Mouse (Mus musculus) layer of hippocampus, postnatal 10 days (tissue): ENCODE results near the gene Ghrh. TPM values are rescaled to one million over a fixed set of nuclear protein-coding genes. Genes with fewer than 3 reads are reported as not detected.

Experiments
- DNase-seq, 2 experiments: peaks; one replicate each; pipeline ENCODE4 v3.0.0; 2021; ENCODE audit warnings: low spot score in 2 of 2
- total RNA-seq, 2 experiments: library from RNA; stranded (reverse); gene quantifications; 2 replicates each; pipeline ENCODE4 v1.2.3; 2021

Ghrh gene
- total RNA-seq, 2 experiments from 2014 or later, result not detected

DNA sequence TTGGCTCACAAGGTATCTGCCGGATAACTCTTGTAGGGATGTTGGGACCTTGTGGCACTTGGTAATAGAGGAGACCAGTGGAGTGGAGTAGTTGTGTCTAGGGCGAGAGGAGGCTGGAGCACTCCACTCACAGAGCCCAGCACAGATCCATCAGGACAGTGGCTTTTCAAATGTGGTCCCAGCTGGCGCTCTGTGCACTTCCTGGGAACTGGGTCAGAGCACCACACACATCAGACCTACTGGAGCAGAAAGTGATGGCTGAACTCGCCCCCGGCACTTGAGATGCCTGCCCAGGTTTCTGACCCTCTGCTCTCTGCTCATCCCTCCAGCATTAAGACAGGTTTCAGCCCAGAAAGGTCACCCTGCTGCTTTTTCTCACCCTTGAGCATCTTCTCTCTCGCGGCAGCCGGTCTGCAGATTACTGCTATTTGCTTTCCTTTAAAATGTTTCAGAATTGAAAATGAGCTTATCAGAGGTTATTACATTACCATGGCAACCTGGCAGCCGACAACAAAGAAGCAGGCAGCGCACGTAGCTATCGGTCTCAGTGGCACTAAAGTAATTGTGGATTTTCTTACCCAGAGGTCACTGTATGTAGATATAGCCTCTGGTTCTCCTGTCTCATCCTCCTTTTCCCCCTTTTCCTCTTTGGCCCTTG, 1.9 kb upstream of the Ghrh start:
- peak; percentile 29 to 38 for DNase-seq

DNA sequence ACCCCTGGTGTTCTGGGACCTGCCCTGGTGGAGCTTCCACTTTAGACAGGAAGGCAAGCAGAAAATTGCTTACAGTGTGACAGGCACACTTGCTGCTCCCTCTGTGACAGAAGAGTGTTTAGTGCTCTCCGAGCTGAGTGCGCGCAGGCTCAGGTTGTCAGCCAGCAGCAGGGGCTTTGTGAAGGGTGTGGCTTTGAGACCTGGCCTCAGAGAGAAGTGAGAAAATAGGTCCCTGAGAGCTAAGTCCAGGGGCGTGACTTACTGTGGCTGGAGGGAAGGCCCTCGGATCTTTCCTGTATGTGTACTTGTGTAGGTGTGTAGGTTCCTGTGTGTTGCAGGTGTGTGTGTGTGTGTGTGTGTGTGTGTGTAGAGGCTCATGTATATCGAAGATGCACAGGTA, 4.0 kb downstream of the Ghrh start:
- no peak for DNase-seq

DNA sequence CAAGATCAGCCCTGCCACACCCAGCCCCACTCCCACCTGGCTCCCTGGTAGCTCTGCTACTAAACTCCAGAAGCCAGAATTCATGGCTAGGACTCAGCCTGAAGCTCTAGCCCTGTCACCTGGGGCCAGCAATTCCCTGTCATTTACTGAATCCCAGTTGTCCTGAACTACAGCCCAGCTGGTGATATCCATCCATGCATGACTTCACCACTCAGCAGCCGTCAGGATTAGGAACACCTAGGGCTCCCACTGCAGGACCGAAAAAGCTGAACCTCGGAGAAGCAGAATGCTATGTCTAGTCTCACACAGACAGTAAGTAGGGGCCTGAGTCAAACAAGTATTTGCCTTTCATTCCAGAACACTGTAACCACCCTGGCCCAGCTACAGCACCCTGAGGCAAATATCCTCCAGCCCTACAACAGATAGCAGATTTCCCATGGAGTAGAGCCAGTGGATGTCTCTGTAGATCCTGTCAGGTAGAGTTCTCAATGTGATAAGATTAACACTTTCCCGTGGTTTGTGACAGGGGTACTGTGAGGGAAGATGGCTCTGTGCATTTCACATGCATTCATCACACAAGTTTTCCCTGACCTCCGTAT, 4.9 kb downstream of the Ghrh start:
- DNase-seq, result no peak

DNA sequence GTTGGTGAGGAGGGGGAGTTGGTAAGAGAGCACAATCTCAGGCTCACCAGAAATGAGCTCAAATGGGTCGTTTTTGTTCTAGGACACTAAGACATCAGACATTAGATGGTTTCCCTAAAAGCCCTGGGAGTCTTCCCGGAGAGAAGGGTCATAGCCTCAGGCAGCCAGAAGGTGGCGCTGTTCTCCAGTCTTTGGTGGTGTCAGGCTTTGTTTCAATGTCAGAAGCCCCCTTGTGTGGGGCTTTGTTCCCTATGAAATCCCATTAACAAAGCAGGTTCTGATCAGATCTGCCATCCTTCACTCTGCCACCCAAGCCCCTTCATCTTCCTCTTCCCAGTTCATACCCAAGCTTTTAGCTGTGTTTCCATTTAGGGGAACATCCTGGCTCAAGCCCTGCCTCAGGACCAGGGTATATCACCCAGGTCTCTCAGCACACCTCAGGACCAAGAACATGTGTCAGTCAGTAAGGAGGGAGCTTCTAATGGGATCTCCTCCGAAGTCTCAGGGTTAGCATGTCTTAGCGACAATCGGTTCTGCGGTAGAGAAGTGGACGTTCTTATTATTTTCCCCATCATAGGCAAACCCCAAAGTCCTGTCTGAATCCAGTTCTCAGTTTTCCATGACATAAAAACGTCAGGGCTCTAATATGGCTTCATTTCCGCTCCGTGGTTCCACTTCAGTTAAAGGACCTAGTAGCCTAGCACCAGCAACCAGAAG, 5.6 kb downstream of the Ghrh start:
- DNase-seq, result peak; percentile 95

DNA sequence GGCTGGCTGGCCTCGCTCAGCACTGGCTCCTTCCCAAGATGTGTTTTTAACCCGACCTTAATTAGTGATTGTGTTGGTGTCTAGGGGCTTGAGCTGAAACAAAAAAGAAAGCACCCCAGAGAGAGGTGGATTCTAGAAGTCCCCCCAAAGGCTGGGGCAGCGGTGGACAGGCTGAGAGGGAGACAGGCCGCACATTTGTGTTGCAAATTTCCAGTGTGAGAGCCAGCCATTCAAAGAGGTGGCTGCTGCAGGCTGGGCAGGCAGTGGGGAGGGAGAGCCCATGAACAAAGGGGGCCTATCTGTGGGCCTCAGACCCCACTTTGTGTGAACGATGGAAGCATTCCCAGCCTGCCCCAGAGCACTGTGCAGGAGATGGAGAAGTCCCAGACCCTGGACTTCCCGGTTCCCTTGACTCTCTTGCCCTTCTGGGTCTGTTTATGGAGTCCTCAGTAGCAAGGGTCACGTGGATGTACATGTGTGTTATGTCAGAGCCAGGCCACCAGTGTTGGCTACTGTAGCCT, 7.0 kb downstream of the Ghrh start:
- DNase-seq, result peak; percentile 57 to 70

DNA sequence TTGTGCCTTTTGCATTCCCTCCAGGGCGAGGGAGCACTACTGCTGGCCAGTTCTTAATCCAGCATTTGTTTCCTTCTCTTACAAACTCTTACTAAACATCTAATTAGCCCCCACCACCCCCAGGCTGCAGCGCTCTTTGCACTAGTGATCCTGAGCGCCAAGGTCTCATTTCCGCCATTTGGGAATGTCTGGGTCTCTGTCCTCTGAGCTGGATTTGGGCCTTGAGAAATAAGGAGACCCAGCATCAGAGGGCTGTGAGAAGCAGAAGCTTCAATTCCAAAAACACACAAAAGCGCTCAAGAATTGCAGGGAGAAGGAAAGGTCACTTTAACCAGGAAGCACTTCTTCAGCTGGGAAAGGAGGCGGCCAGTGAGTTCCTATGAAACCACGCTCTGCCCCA, 7.8 kb downstream of the Ghrh start:
- no peak for DNase-seq

DNA sequence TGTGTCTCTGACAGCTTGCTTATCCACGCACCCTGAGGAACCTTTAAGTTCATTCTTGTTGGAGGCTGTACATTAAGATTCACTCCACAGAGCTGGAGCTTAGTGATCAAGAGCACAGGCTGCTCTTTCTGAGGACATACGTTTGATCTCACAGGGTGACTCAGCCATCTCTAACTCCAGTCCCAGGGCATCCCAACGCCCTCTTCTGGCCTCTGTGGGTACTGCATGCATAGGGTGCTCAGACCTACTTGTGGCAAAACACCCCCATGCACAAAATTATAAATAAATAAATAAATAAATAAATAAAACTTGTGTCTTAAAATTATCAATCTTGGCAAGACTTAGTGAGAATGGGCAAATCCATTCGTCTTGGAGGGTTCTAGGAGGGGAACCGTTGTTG, 8.6 kb downstream of the Ghrh start:
- DNase-seq, result peak; percentile 79 to 83

DNA sequence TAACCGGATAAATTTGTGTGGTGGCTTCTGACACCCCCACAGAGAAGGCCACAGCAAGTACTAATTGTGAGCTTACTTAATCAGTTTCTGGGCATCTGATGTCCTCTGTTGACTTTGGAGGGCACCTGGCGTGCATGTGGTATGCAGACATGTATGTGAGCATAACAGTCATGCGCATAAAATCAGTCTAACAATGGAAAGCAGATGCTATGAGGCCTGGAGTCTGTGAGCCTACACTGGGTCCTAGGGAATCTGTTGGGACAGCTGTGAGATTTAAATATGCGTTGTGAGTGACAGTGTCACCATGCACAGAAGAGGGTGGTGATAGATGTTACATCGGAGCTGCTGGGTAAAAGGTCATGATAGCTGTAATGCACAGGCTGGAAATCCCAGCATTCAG, 15.2 kb downstream of the Ghrh start:
- no peak for DNase-seq

DNA sequence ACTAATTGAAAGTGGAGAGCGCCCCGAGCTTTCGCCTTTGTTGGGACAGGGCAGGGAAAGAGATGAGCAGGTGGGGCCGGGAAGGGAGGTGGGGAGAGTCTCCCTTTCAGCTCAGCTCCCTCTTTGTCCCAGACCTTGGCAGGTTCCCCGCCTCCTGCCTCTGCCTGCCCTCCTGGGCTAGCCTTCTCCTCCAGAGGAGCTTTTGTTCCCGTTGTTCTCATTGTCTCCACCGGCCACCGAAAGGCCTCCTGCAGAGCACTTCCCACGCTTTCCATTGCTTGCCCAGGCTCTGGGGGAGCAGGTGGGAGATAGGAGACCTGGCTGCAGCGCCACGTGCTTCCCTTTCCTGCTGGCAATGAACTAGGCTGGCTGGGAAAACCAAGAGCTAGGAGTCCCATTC, 18.7 kb downstream of the Ghrh start:
- DNase-seq, result no peak

DNA sequence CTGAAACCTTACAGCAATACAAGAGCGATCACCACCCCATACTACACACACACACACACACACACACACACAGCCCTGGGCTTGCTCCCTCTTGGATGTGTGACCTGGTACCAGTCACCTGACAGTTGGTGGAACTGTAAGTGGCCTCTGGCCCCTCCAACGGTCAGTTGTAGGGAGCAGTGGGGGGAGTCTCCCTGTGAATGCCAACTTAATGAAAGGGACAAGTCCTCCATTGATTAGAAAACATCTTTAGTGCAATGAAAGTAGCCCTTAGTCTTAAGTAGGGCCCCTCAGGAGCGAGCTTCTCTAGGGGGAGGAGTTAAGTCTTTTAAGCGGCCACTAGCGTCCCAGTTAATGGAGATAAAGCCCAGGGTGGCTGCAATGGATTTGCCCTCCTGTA, 19.2 kb downstream of the Ghrh start:
- no peak for DNase-seq

DNA sequence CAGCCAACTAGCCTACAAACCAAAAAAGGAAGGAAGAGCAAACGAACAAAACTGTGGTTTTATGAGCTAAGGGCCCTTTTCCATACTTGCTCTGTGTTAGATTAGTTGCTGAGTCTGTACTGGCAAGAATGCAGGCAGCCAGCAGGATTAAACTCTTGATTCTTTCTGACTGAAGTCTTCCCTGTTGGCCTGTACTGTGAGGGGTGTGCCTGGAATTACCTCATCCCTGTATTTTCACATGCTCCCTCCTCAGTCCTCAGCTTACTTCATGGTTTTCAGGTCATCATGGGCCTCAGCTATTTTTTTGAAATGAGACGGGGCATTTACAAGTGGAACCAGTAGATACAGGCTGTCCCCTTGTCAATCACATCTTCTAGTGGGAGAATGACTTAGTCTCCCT, 22.1 kb downstream of the Ghrh start:
- no peak for DNase-seq

DNA sequence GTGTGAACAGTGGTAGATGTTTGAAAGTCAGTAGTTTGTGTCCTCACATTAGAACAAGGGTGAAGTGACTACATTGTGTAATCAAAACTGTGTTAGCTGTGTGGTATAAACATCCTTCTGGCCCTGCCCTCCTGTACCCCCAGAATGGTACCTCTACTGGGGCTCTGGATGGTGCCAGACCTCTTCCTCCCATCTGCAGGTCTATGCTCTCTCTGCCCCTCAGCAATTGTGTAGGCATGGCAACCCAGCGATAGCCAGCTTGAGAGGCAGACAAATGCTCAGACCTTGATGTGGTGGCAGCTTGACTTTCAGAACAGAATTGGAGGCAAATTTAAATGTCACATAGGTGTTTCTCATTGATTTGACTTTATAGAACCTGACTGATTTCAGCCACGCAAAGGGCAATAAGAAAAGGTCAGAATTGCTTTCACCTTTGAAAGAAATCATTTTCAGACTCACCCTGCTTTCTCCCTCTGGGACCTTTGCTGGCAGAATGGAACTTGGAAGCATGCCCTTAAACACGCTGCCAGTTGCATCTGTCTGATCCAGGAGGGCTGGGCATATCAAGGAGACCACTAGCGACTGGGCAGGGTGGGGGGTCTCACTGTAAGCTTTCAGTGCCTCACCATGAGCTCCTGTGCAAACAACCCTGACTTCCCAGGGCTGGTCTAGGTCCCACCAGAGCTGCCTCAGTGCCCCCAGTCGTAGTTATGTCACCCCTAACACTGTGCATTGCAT, 25.1 kb downstream of the Ghrh start:
- peak; percentile 31 to 49 for DNase-seq

DNA sequence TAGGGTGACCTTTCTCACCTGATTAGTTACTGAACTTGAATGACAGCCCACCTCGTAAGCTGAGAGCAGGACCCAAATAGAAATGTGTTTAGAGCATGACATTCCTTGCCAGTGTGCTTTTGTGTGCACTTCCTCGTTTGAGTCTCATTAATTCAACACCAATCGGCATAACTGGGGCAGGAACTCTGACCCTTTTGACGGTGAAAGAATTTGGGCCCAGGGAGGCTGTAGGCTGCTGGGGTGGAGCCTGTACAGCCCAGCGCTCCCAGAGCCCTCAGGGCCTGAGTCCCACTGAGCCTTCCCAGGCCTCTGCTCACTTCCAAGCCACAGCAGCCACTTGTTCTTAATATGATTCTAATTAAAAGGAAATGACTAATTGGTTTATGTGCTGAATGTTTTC, 26.4 kb downstream of the Ghrh start:
- DNase-seq, result no peak

DNA sequence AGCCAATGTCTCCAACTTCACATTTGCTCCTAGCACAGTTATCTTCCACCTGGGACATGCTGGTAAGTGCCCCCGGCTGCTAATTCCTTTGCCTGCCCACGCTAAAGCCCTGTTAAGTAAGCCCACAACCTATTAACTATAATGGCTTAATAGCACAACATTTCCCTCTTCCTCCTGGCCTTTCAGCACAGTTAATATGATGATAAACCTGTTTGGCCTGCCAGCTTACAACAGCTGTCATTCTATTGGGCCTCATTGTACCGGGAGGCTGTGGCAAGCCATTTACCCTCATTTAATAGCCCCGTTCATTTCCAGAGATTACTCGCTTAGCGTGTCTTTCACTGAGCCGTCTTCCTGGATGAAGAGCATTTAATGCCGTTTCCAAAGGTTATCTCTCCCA, 27.2 kb downstream of the Ghrh start:
- DNase-seq, result no peak

DNA sequence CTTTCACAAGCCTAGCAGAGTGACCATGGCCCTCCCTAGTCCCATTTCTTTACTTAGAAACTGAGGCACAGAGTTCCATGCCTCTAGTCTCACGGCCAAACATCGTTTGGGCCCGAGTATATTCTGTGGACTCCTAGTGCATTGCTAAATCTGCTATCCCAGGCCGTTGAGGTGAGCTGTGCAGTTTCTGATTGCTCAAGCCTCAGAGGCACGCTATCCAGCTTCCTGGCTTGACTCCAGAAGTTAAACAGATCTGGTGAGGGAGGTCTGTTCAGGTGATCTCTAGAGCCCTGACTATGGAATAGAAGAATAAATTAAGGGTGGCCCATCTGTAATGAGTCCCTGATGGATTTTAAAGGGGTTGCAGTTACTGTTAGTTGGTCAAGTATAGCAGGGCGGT, 30.1 kb downstream of the Ghrh start:
- DNase-seq, result no peak

DNA sequence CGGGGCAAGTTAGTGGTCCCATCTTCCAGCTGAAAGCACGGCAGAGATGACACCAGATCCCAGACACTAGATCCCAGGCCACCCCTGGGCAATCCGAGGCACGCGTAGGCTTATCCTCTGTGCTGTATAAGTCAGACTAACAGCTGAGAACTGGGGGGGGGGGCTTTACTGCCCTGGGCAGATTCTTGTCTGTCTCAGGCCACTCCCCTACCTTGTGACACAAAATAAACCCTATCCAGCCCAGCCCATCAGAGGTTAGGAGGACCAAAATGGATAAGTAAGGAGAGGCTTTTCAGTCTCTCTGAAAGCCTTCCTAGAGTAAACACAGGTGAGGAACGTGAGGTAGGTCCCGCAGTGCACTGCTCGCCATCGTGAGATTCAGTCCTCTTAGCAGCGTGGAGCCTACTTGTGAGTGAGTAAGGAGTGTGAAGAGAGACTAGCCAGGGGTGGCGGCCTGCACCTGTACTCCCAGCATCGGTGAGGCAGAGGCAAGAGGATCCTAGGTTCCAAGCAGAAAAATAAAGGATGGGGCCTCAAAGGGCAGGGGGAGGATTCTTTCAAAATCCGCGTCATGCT, 30.9 kb downstream of the Ghrh start:
- DNase-seq, result no peak

DNA sequence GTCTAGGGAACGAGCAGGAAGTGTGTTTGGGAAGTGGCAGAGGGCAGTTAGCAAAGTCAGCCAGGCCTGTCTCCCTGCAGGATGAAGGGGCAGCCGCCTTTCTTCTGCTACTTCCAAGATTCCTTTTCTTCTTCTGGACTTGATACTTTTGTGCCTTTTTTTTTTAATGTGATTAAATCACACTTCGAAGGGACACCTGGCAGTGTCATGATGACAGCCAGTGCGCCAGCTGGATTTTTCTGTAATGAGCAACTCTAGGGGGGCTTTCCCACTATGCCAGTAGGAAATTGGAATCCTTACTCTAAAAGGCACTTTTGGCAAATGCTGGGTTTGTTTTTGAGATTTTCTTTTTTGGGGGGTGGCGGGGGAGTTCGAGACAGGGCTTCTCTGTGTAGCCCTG, 31.8 kb downstream of the Ghrh start:
- no peak for DNase-seq

DNA sequence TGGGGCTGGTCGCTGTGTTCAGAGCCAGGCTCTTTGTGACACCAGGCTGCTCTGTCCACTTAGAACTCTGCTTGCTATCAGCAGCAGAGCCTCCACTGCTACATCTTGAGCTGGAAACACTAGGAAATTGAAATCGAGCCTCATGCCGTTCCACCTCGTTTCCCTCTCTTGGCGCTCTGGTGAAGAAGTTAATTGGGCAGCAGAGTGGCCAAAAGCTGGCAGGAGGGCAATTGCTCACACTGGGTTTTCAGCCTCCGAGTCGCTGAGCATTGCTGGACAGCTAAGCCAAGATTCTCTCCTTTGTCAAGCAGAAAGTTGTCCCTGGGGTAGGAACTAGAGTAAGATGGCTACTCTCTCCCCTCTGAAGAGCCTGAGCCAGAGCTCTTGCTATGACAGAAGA, 33.0 kb downstream of the Ghrh start:
- DNase-seq, result peak in 1 of 2 experiments; percentile 41

DNA sequence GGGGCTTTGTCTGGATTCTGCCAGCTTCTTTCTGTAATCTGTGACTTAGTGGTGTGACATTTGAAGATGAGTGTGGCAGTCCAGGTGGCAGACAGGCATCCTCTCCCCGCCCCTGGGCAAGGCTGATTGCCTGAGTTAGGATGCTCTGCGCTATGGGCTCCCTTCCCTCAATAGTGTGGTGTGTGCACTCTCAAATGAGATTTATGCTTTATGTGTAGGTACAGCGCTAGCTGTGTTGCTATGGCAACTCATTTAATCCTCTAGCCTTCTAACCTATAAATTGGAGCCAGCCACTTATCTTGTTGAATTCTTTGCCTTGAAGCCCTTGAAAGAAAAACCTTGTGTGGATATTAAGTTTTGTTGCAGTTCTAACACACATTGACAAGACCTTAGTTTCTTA, 33.6 kb downstream of the Ghrh start:
- no peak for DNase-seq

DNA sequence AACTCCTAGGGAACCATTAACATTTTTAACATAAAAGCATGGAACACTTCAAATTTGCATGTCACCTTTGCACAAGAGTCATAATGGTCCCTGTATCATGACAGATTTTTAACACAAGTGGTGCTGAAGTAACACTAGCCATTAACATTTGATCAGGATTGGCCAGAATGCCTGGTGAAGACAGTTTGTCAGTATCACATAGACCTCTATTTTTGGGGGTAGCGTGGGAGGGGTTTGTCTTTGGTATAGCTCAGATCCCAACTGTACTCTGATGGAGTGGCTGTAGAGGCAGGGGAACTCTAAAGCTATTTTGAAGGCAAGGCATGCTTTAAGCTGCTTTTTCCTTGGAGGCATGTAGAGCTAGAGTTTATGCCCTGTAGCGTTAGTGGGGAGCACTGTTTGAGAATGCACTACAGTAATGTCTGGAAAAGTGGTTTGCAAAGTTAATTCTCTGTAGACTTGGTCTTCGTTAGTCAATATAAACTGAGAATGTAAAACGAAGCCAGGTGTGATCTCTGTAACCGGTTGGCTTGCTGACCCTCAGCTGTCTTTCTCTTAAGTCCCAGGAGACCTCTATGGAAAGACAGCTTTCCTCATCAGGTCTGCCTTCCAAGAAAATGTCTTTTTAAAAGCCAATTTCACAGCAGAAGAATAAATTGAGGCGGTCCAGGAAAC, 36.2 kb downstream of the Ghrh start:
- DNase-seq, result no peak

DNA sequence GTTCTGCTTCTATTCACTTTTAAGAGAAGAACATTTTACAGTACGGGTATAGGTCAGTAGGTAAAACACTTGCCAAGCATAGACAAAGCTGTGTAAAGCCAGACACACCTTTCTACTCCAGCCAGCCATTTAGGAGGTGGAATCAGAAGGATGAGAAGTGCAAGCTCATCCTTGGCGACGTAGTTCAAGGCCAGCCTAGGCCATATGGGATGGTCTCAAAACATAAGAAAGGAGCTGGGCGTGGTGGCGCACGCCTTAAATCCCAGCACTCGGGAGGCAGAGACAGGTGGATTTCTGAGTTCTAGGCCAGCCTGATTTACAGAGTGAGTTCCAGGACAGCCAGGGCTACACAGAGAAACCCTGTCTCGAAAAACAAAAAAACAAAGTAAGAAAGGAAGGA, 37.7 kb downstream of the Ghrh start:
- no peak for DNase-seq
